Comparison of ENCODE assay signal across 9 mouse cellular contexts in genomic region chr1:54556586-54557221, GRCm38 (mm10). TPM values are rescaled to one million over a fixed set of nuclear protein-coding genes. Genes with fewer than 3 reads are reported as not detected.
DNase-seq lines count a peak whose midpoint lies in the region; ATAC-seq lines count a peak whose summit lies in the region.
"Had no signal": no experiment of that assay in that cellular context is flagged by ENCODE, and none has a peak within 500 bp of the region (broad histone marks: within the 10 kb centered on the region; RNA-seq: fewer than 3 reads in every experiment).

No protein-coding gene starts in this region.

- DNase-seq in heart, embryonic 10.5 days (ENCODE audit: low spot score): no peak
- no peak for DNase-seq in heart, postnatal 4 days
- peak; percentile 3 to 5 for DNase-seq in CD8-positive naive resting alpha-beta T cell, adult 2 months (ENCODE audit: low read depth in 2 of 2, low spot score in 2 of 2)
- peak; percentile 30 to 40 for DNase-seq in kidney, postnatal 36 days
- no peak for DNase-seq in layer of hippocampus, postnatal 36 days
- DNase-seq in left cerebral cortex, adult 18-20 months (ENCODE audit: low spot score in 2 of 2): no peak

- ATAC-seq in forebrain, embryonic 12.5 days (ENCODE audit: low FRiP score): no peak
- ATAC-seq in neural tube, embryonic 13.5 days (ENCODE audit: low read depth): 0 out of 2 replicates have a peak, but pooled peaks have one; percentile 4

- 0 out of 2 replicates have a peak, but pooled peaks cover 3% of the 10 kb centered on the region for H3K4me1 ChIP-seq in heart, embryonic 10.5 days
- H3K4me1 ChIP-seq in forebrain, embryonic 12.5 days: peaks cover 6% of the 10 kb centered on the region
- peaks cover 18% of the 10 kb centered on the region for H3K4me1 ChIP-seq in neural tube, embryonic 13.5 days (replicated peaks)

- peak overlapping the region; percentile 87 for H3K27ac ChIP-seq in heart, embryonic 10.5 days
- peak overlapping the region; percentile 88 for H3K27ac ChIP-seq in forebrain, embryonic 12.5 days
- H3K27ac ChIP-seq in neural tube, embryonic 13.5 days (replicated peaks): peak overlapping the region; percentile 90

- peak overlapping the region; percentile 88 for H3K4me3 ChIP-seq in heart, embryonic 10.5 days
- H3K4me3 ChIP-seq in forebrain, embryonic 12.5 days (replicated peaks): peak overlapping the region; percentile 78
- peak overlapping the region; percentile 87 for H3K4me3 ChIP-seq in neural tube, embryonic 13.5 days

- peak overlapping the region; percentile 81 for H3K4me2 ChIP-seq in forebrain, embryonic 12.5 days
- peak overlapping the region; percentile 78 for H3K4me2 ChIP-seq in neural tube, embryonic 13.5 days

- H3K9ac ChIP-seq in forebrain, embryonic 12.5 days: peak overlapping the region; percentile 80
- H3K9ac ChIP-seq in neural tube, embryonic 13.5 days: peak overlapping the region; percentile 85

- H3K27me3 ChIP-seq in heart, embryonic 10.5 days (ENCODE audit: insufficient read depth, poor library complexity, severe bottlenecking): no peaks in the 10 kb centered on the region
- no peaks in the 10 kb centered on the region for H3K27me3 ChIP-seq in forebrain, embryonic 12.5 days
- no peaks in the 10 kb centered on the region for H3K27me3 ChIP-seq in neural tube, embryonic 13.5 days

- H3K36me3 ChIP-seq in heart, embryonic 10.5 days: no peaks in the 10 kb centered on the region
- no peaks in the 10 kb centered on the region for H3K36me3 ChIP-seq in forebrain, embryonic 12.5 days (replicated peaks)
- no peaks in the 10 kb centered on the region for H3K36me3 ChIP-seq in neural tube, embryonic 13.5 days

- 6% methylated on average over 18 of the region's 18 CpGs for WGBS in heart, embryonic 10.5 days
- WGBS in forebrain, embryonic 12.5 days: under 1% methylated on average over 18 of the region's 18 CpGs
- WGBS in neural tube, embryonic 13.5 days: under 1% methylated on average over 18 of the region's 18 CpGs

- no peaks in the 10 kb centered on the region for H3K9me3 ChIP-seq in heart, embryonic 10.5 days
- no peaks in the 10 kb centered on the region for H3K9me3 ChIP-seq in forebrain, embryonic 12.5 days
- no peaks in the 10 kb centered on the region for H3K9me3 ChIP-seq in neural tube, embryonic 13.5 days

RNA-seq across cellular contexts. Expression of gene Pgap1, which starts 0.8 kb away (rescaled TPM):
- 4.9 and 7.1 TPM in 2 replicates for polyA plus RNA-seq in heart, embryonic 10.5 days (2016; fragmentation: Nextera tagmentation; extraction: Ambion mirVana)
- 1 to 10 TPM; 5.2 to 6.1 TPM for total RNA-seq in heart, postnatal 4 days (2021)
- polyA plus RNA-seq in forebrain, embryonic 12.5 days (2016; fragmentation: Nextera tagmentation; extraction: Ambion mirVana): 30.0 and 32.1 TPM in 2 replicates
- polyA plus RNA-seq in neural tube, embryonic 13.5 days (2015; fragmentation: Nextera tagmentation; extraction: Ambion mirVana): 18.6 and 20.3 TPM in 2 replicates
- total RNA-seq in layer of hippocampus, postnatal 36 days (2021): 10 to 100 TPM; 19.4 to 19.6 TPM
- 10 to 100 TPM; 26.3 to 31.0 TPM for total RNA-seq in left cerebral cortex, adult 18-20 months (2021)
- total RNA-seq: MEL had no signal

Comparison
In these comparisons a context has a peak if more than half of its experiments do, and no peak if none do; other contexts are left out.
1. DNase-seq: peak in CD8-positive naive resting alpha-beta T cell, adult 2 months (2 of 2) and kidney, postnatal 36 days (2 of 2); none in heart, embryonic 10.5 days (single experiment), heart, postnatal 4 days (single experiment), layer of hippocampus, postnatal 36 days (0 of 2) and left cerebral cortex, adult 18-20 months (0 of 2).
2. Peak in every context shown above with its lines, with median percentiles within 50 percentile points of each other: H3K27ac ChIP-seq and H3K4me3 ChIP-seq.